Mouse (Mus musculus) common myeloid progenitor, adult 5-6 weeks (primary cell): ENCODE measurements around the gene Tmem185b. TPM values are rescaled to one million over a fixed set of nuclear protein-coding genes. Genes with fewer than 3 reads are reported as not detected.
A peak's percentile ranks its signal among the peaks of the same experiment; 100 is the strongest.

Experiments
- ATAC-seq: replicated peaks from 2 replicates; pipeline ENCODE4 v1.8.0; 2016; ENCODE audit warnings: low read depth, mild to moderate bottlenecking, moderate TSS enrichment, inconsistent platforms; ENCODE audit not compliant: poor library complexity, severe bottlenecking
- total RNA-seq: library from RNA; stranded (forward); fragments of 200-1000, 187-1606 nt; gene quantifications from 2 replicates; pipeline ENCODE4 v1.2.3, GENCODE M21; 2017

Gene Tmem185b
- total RNA-seq, 1 experiment from 2014 or later, result 16.0 TPM

GRCm38 (mm10) chr1:119501881-119502280 is 24.1 kb upstream of the Tmem185b start:
- no peak for ATAC-seq

GRCm38 (mm10) chr1:119502729-119503128 is 23.2 kb upstream of the Tmem185b start:
- no peak for ATAC-seq

GRCm38 (mm10) chr1:119503181-119503580 is 22.8 kb upstream of the Tmem185b start:
- ATAC-seq, result no peak

- no peak for ATAC-seq
These were observed 22.2 kb upstream of the Tmem185b start for GRCm38 (mm10) chr1:119503808-119504207.

- peak; percentile 94 for ATAC-seq
These were observed 21.5 kb upstream of the Tmem185b start, which contains the start of gene Ralb for GRCm38 (mm10) chr1:119504260-119505062. Gene Ralb, minus strand, starts transcription at chr1:119504794.

GRCm38 (mm10) chr1:119505951-119506350 is 20.0 kb upstream of the Tmem185b start:
- ATAC-seq, result no peak

GRCm38 (mm10) chr1:119508548-119508947 is 17.4 kb upstream of the Tmem185b start:
- ATAC-seq, result no peak

- ATAC-seq, result no peak
These were observed 16.5 kb upstream of the Tmem185b start for GRCm38 (mm10) chr1:119509474-119509873.

- ATAC-seq, result peak; percentile 42
These were observed 15.6 kb upstream of the Tmem185b start for GRCm38 (mm10) chr1:119510409-119510808.

- no peak for ATAC-seq
These were observed 15.1 kb upstream of the Tmem185b start for GRCm38 (mm10) chr1:119510857-119511256.

GRCm38 (mm10) chr1:119518060-119518459 is 7.9 kb upstream of the Tmem185b start:
- ATAC-seq, result 0 out of 2 replicates have a peak, but pooled peaks have one; percentile 15

- ATAC-seq, result no peak
These were observed 7.2 kb upstream of the Tmem185b start for GRCm38 (mm10) chr1:119518786-119519185.

- ATAC-seq, result no peak
These were observed 6.7 kb upstream of the Tmem185b start for GRCm38 (mm10) chr1:119519286-119519685.

- ATAC-seq, result no peak
These were observed 4.9 kb upstream of the Tmem185b start for GRCm38 (mm10) chr1:119521029-119521428.

GRCm38 (mm10) chr1:119521681-119522080 is 4.3 kb upstream of the Tmem185b start:
- no peak for ATAC-seq

GRCm38 (mm10) chr1:119522726-119523125 is 3.2 kb upstream of the Tmem185b start:
- ATAC-seq, result no peak

- no peak for ATAC-seq
These were observed 2.6 kb upstream of the Tmem185b start for GRCm38 (mm10) chr1:119523369-119523768.

- ATAC-seq, result no peak
These were observed 2.1 kb upstream of the Tmem185b start for GRCm38 (mm10) chr1:119523826-119524225.

GRCm38 (mm10) chr1:119525004-119525444 is 936 bp upstream of the Tmem185b start:
- peak; percentile 20; the same call in 1 of the 2 replicates for ATAC-seq

- ATAC-seq, result no peak
These were observed 5.0 kb downstream of the Tmem185b start for GRCm38 (mm10) chr1:119530941-119531340.

- no peak for ATAC-seq
These were observed 6.2 kb downstream of the Tmem185b start for GRCm38 (mm10) chr1:119532165-119532564.
